Mouse (Mus musculus) liver, postnatal 0 days (tissue): Measurements from ENCODE around the gene Gfpt1. TPM values are rescaled to one million over a fixed set of nuclear protein-coding genes. Genes with fewer than 3 reads are reported as not detected.

Source experiments
- ATAC-seq: fragments of 200-750 bp; cut with Nextera tagmentation; 2 replicates; pipeline ENCODE4 v1.8.0; 2017; ENCODE audit warnings: mild to moderate bottlenecking, moderate library complexity
- DNase-seq: peaks from one replicate; pipeline ENCODE4 v3.0.0-alpha.2; 2016
- H3K27ac ChIP-seq: fragments of 300-500 bp; sonication (generic); 2 replicates; pipeline ENCODE4 v1.5.1; 2014; ENCODE audit warnings: antibody characterized with exemption, moderate library complexity, mild to moderate bottlenecking, low read depth
- H3K27me3 ChIP-seq: fragments of 300-500 bp; sonication (generic); 2 replicates; pipeline ENCODE4 v1.6.1; 2014; ENCODE audit warnings: low read length, control low read depth, mixed read lengths; ENCODE audit not compliant: insufficient read depth
- H3K36me3 ChIP-seq: fragments of 300-500 bp; sonication (generic); replicated peaks from 2 replicates; pipeline ENCODE4 v1.6.1; 2014; ENCODE audit warnings: mild to moderate bottlenecking, control low read depth, low read length, moderate library complexity, mixed read lengths; ENCODE audit not compliant: insufficient read depth
- H3K4me1 ChIP-seq: fragments of 300-500 bp; sonication (generic); 2 replicates; pipeline ENCODE4 v1.6.1; 2014; ENCODE audit warnings: antibody characterized with exemption, mild to moderate bottlenecking, control low read depth; ENCODE audit not compliant: insufficient read depth
- H3K4me2 ChIP-seq: fragments of 300-500 bp; sonication (generic); 2 replicates; pipeline ENCODE4 v1.6.1; 2014; ENCODE audit warnings: low read depth, mild to moderate bottlenecking, low read length, moderate library complexity, mixed read lengths
- H3K4me3 ChIP-seq: fragments of 300-500 bp; sonication (generic); 2 replicates; pipeline ENCODE4 v1.5.1; 2014; ENCODE audit warnings: low read depth, low read length
- H3K9ac ChIP-seq: fragments of 300-500 bp; sonication (generic); replicated peaks from 2 replicates; pipeline ENCODE4 v1.6.1; 2014; ENCODE audit warnings: mild to moderate bottlenecking, moderate library complexity
- H3K9me3 ChIP-seq: fragments of 300-500 bp; sonication (generic); 2 replicates; pipeline ENCODE4 v1.6.1; 2016; ENCODE audit warnings: mild to moderate bottlenecking, control low read depth, low read length, mixed read lengths
- CTCF ChIP-seq: sonication (generic); IDR thresholded peaks from 2 replicates; pipeline ENCODE4 v1.5.1; 2016; ENCODE audit warnings: antibody characterized with exemption, low read depth
- EP300 ChIP-seq: IDR thresholded peaks from 2 replicates; pipeline ENCODE4 v1.6.1; 2016; ENCODE audit warnings: antibody characterized with exemption, low read depth, mild to moderate bottlenecking
- WGBS: fragments of 180-500 bp; shearing (Covaris S2); extraction: QIAGEN DNeasy Blood & Tissue Kit; methylation state at CpG from one replicate; pipeline ENCODE4 v1.1.7; 2014; ENCODE audit not compliant: insufficient replicate concordance; 5-methylcytosine and 5-hydroxymethylcytosine counted together
- polyA plus RNA-seq: library from polyadenylated mRNA; unstranded; fragments of >200 nt; fragmentation: Nextera tagmentation; extraction: Ambion mirVana; gene quantifications from 2 replicates; pipeline ENCODE4 v1.2.1, GENCODE M21; 2015

Gene Gfpt1
- polyA plus RNA-seq, result 3.6 and 4.1 TPM in 2 replicates

- DNase-seq, result peak; percentile 96
- Histone ChIP-seq H3K4me2 (peak within 1 kb of the TSS; percentile 95), H3K4me1 (peaks cover 21% of the 10 kb centered on the region), H3K36me3 (no peaks in the 10 kb centered on the region), H3K27me3 (no peaks in the 10 kb centered on the region), H3K4me3 (peak within 1 kb of the TSS; percentile 86), H3K9me3 (no peaks in the 10 kb centered on the region), H3K9ac (peak within 1 kb of the TSS; percentile 96), H3K27ac (peak within 1 kb of the TSS; percentile 97)
- TF ChIP-seq CTCF, result no peak
- TF ChIP-seq EP300, result no peak
- under 1% methylated on average over 61 of the region's 68 CpGs for WGBS
- peak; percentile 98 for ATAC-seq
Measured at GRCm38 (mm10) chr6:87042337-87043130, at the start of gene Gfpt1. Gene Gfpt1, plus strand, starts transcription at chr6:87042846.

DNA sequence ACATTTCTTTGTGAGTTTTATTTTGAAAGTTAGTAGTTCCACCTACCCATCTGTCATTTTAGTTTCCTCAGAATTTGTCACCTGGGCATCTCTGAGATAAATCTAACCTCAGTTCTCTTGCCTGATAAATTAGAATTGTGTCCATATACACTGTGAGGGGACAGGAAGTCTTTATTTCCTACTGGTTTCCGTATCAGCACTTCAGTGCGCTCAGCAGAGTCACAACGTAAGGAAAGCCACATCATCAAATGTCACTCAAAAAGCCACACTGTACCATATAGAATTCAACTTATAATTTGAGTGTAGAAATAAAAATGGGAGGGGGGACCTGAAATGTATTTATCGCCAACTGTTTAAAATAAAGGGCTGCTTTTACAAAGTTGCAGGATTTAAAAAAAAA lies 48.4 kb upstream of the Gfpt1 start:
- DNase-seq, result no peak
- 49% methylated on average over 4 of the region's 4 CpGs for WGBS
- no peak for ATAC-seq

GRCm38 (mm10) chr6:86996629-86997307 lies 45.9 kb upstream of the Gfpt1 start:
- Histone ChIP-seq H3K9me3 (no peaks in the 10 kb centered on the region), H3K27me3 (no peaks in the 10 kb centered on the region), H3K4me1 (no peaks in the 10 kb centered on the region), H3K9ac (no peak overlapping the region), H3K4me2 (no peak overlapping the region), H3K36me3 (peaks cover 15% of the 10 kb centered on the region), H3K27ac (no peak overlapping the region), H3K4me3 (no peak overlapping the region)
- TF ChIP-seq EP300 (no peak), CTCF (no peak)
- 86% methylated on average over 5 of the region's 5 CpGs for WGBS
- ATAC-seq (no peak), DNase-seq (no peak)

More for the DNA sequence above, 48.4 kb upstream of the Gfpt1 start:
- H3K4me3 ChIP-seq, result no peak overlapping the region
- no peak overlapping the region for H3K9ac ChIP-seq
- H3K27ac ChIP-seq, result no peak overlapping the region
- H3K4me2 ChIP-seq, result no peak overlapping the region
- no peaks in the 10 kb centered on the region for H3K4me1 ChIP-seq
- TF ChIP-seq EP300 (no peak), CTCF (no peak)
- H3K27me3 ChIP-seq, result no peaks in the 10 kb centered on the region
- H3K9me3 ChIP-seq, result no peaks in the 10 kb centered on the region
- H3K36me3 ChIP-seq, result peaks cover 15% of the 10 kb centered on the region

DNA sequence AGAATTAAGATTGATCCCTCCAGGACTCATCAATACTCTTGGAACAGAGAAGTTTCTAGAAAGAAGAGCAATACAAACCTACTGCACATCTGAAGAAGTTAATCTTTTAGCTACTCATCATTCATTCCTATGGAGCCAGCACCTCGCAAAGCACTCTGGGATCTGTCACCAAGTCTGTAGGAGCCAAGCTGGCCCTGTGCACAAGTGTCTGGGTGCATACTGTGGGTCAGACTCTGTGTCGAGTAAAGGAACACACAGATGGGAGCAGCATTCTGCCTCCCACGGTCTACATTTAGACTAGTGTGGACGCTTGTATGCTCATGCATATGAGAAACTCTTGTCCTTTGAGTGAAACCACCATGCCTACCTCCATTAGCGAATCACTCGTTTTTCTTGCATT lies 45.3 kb upstream of the Gfpt1 start:
- no peak overlapping the region for H3K9ac ChIP-seq
- TF ChIP-seq EP300, result no peak
- no peak for TF ChIP-seq CTCF
- H3K4me2 ChIP-seq, result no peak overlapping the region
- no peak for ATAC-seq
- H3K4me1 ChIP-seq, result peaks cover 3% of the 10 kb centered on the region
- no peaks in the 10 kb centered on the region for H3K9me3 ChIP-seq
- peaks cover 15% of the 10 kb centered on the region for H3K36me3 ChIP-seq
- H3K27ac ChIP-seq, result no peak overlapping the region
- no peak for DNase-seq
- no peak overlapping the region for H3K4me3 ChIP-seq
- 84% methylated on average over 6 of the region's 6 CpGs for WGBS
- no peaks in the 10 kb centered on the region for H3K27me3 ChIP-seq

GRCm38 (mm10) chr6:87001995-87002394 lies 40.7 kb upstream of the Gfpt1 start:
- DNase-seq, result no peak
- no peak for TF ChIP-seq CTCF
- no peak for TF ChIP-seq EP300
- Histone ChIP-seq H3K36me3 (peaks cover 15% of the 10 kb centered on the region), H3K9me3 (no peaks in the 10 kb centered on the region), H3K27me3 (no peaks in the 10 kb centered on the region), H3K27ac (no peak overlapping the region), H3K4me3 (no peak overlapping the region), H3K4me2 (no peak overlapping the region), H3K9ac (no peak overlapping the region), H3K4me1 (peaks cover 7% of the 10 kb centered on the region)
- 71% methylated on average over 6 of the region's 6 CpGs for WGBS
- peak; percentile 68 for ATAC-seq

DNA sequence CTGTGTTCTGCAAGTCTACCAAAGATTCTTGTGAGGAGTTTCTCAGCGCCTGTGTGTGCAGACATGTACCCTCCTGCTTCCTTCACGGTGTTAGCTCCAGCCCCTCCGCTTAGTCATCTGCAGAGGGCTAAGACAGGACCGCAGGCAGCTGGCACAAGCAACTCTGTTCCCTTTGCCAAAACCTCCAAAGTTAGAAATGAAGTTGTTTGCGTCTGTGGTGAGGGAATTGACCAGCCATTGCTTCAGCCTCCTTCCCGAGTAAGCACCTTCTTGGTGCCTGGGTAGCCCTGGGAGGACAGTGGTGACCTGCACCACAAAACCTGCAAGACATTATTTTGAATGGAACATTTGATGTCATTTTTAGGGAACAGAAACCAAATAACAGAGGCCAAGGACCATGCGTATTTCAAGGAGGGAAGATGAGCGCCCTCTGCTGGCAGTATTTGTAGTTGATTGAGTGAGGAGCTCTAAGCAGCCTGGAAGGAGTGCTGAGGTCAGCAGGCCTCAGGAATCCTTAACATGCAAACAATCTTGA lies 40.1 kb upstream of the Gfpt1 start:
- no peaks in the 10 kb centered on the region for H3K27me3 ChIP-seq
- H3K27ac ChIP-seq, result no peak overlapping the region
- H3K9ac ChIP-seq, result no peak overlapping the region
- WGBS, result 38% methylated on average over 8 of the region's 8 CpGs
- ATAC-seq, result peak; percentile 57; the same call in 1 of the 2 replicates
- DNase-seq, result peak; percentile 84
- peaks cover 7% of the 10 kb centered on the region for H3K4me1 ChIP-seq
- H3K36me3 ChIP-seq, result peaks cover 12% of the 10 kb centered on the region
- no peak overlapping the region for H3K4me3 ChIP-seq
- H3K9me3 ChIP-seq, result no peaks in the 10 kb centered on the region
- TF ChIP-seq EP300 (no peak), CTCF (peak; percentile 92)
- H3K4me2 ChIP-seq, result no peak overlapping the region
